Mouse (Mus musculus) heart, adult 8-10 months (tissue): ENCODE results near the gene Gria1. TPM values are rescaled to one million over a fixed set of nuclear protein-coding genes. Genes with fewer than 3 reads are reported as not detected.

ENCODE experiments used
- DNase-seq: peaks from one replicate; pipeline ENCODE4 v3.0.0; 2022; ENCODE audit warnings: low spot score
- total RNA-seq, 4 experiments: library from RNA; stranded (reverse); gene quantifications; 2 replicates each; pipeline ENCODE4 v1.2.4; 2022

The Gria1 gene
- total RNA-seq, 4 experiments from 2014 or later, result 0.06 to 0.28 (median 0.22) TPM

- DNase-seq, result no peak
Observed at GRCm38 (mm10) chr11:57162931-57163330, 151.7 kb downstream of the Gria1 start.

DNA sequence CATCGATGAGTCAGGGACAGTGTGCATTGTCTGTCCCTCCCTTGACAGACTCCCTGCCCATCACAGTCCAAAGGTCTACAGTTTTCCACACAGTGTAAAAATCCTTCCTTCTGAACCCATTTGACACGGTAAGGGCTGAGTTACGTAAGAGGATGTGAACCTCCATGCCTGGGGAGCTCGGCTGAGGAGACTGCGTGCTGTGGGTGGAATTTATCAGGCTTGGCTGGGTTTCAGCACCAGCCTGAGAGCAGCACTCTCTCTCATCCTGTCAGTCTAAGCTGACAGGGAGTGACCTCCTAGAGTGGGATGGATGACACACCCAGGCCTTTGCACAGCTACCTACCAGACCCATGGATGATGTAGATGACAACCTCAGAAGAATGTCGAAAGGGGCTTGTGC, 158.9 kb downstream of the Gria1 start:
- DNase-seq, result no peak

- DNase-seq, result no peak
Observed at GRCm38 (mm10) chr11:57174165-57174564, 163.0 kb downstream of the Gria1 start.

DNA sequence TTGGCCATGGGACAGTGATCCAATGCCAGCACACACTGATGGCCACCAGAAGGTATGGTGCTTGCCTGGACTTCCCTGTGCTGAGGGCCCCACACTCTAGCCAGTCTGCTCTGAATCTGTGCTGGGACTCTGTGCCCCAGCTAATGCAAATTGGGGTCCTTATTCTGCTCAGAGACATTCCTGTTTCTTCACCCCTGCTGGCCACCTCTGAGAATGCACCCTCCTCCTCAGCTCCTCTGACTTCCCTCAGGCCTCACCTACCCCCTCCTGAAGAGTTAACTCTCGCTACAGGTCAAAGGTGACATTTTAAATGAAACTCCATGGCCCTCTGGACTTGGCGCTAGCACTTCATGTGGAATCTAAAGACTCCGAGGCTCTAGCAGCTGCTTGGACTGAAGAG, 165.4 kb downstream of the Gria1 start:
- no peak for DNase-seq

DNA sequence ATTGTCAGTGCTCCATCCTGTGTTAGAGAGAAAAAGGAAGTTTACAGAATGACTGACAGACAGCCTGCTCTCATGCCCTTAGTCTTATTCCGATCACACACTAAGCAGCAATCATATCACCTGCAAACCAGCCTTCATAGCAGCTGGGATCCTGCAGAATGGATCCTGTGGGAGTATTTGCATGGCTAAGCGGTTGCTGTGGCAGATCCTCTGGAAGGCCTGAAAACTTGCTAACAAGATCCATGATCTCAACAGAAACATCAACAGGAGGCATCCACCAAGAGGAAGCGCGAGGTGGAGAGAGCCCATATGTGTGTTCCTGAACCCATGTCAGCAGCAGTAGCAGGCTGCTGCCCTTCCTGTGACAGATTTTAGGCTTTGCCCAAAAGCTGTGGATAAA, 173.0 kb downstream of the Gria1 start:
- DNase-seq, result no peak

GRCm38 (mm10) chr11:57185110-57185509, 173.9 kb downstream of the Gria1 start:
- no peak for DNase-seq

GRCm38 (mm10) chr11:57189391-57189790, 178.2 kb downstream of the Gria1 start:
- DNase-seq, result no peak

DNA sequence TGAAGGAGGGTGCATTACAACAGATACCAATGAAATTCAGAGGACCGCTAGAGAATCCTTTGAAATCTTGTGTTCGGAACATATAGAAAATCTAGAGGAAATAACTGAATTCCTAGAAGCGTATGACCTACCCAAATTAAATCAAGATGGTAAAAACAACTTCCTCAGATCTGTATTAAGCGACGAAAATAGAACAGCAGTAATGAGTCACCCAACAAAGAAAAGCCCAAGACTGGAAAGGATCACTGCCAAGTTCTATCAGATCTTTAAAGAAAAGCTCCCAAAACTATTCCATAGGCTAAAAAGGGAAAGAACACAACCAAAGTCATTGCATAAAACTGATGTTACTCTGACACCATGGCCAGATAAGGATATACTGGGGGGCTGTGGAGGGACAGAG, 183.6 kb downstream of the Gria1 start:
- no peak for DNase-seq

GRCm38 (mm10) chr11:57201245-57201976, 190.2 kb downstream of the Gria1 start:
- DNase-seq, result peak; percentile 24

DNA sequence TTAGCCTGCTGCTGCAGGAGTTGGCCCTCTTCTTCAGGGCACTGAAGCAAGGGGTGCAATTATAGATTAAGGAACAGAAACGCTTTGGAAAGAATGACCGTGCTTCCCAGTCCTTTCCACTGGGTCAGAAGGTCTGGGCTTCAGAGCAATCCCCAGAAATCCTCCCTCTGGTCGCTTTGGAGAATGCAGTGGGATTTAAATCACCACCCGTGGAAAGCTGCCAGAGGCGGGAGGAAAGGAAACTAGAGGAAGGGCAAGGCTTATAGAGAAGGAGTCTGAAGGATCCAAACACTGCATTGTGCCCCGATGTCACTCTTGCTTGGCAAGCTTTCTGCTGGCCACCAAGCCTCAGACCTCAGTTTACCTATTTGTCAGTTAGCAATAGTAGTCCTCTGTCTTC, 193.2 kb downstream of the Gria1 start:
- DNase-seq, result no peak

- DNase-seq, result no peak
Observed at GRCm38 (mm10) chr11:57207260-57207659, 196.1 kb downstream of the Gria1 start.

DNA sequence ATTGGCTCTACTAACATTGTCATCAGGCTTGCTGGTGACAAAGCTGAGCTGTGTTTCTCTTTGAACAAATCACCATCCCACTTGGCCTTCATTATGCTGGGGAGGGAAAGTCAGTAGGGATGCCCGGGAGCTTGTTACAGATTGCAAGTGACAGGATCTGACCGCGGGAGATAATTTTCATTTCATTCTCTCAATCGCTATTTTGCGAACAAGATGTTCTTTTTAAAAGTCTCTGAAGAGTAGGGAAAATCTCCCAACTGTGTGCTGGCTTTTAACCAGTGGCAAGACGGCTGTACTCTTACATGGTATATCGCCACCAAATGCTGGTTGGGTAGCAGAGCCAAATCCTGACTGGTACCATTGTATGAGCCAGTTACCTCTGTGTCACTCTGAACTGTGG, 202.9 kb downstream of the Gria1 start:
- DNase-seq, result no peak

- DNase-seq, result no peak
Observed at GRCm38 (mm10) chr11:57214583-57214982, 203.4 kb downstream of the Gria1 start.

GRCm38 (mm10) chr11:57222797-57223569, 211.8 kb downstream of the Gria1 start:
- DNase-seq, result no peak

- no peak for DNase-seq
Observed at GRCm38 (mm10) chr11:57235446-57235845, 224.3 kb downstream of the Gria1 start.

DNA sequence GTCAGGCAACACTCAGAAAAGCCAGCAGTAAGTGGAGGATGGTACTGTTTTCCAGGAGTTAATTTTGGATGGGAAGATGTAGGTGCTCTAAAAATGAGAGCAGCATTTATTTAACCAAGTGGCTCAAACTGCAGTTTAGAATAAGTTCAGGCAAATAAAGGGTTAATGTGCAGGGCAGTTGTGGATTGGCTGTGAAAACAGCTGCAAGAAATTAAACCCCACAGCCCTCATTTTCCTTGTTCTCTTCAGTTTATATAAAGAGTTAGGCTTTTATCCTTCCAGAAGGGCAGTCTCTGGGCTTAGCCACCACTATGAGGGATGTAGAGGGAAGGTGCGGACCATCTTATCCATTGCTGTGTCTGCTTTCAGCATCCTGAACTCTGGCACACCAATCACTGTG, 225.2 kb downstream of the Gria1 start:
- no peak for DNase-seq

- no peak for DNase-seq
Observed at GRCm38 (mm10) chr11:57239758-57240157, 228.6 kb downstream of the Gria1 start.

DNA sequence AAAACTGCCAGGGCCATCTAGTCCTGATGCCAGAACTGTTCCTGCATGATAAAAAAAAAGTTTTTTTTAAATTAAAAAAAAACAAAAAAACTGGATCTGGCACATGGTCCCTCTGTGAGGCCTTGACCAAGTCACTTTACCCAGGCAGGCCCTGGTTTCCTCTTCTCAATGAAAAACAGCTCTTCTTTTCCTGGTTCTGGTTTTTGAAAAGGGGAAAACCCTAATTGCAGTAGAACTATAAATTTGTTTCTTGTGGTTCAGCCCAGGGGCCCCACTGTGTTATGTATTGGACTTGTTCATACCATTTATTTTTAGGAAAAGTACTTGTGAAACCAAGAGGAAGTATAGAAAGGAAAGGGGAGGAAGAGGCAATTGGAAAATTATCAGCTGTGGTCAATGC, 232.6 kb downstream of the Gria1 start:
- no peak for DNase-seq

DNA sequence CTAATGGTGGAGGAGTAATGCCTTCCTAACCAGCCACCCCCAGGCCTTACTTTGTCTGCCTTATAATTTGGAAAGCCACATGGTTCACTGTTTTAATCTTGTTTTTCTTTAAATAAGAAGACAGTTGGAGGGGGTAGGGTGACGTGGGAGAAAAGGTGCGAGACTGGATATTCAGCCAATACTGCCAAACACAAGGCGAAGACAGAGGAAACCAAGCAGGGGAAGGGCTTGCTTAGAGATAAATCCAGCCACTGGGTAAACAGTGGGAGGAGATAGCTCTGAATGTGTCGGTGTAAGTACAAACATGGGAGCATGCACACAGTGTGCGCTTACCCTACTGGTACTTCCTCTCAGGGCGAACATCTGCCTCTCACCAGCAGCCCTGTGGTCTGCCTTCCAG, 233.4 kb downstream of the Gria1 start:
- no peak for DNase-seq

DNA sequence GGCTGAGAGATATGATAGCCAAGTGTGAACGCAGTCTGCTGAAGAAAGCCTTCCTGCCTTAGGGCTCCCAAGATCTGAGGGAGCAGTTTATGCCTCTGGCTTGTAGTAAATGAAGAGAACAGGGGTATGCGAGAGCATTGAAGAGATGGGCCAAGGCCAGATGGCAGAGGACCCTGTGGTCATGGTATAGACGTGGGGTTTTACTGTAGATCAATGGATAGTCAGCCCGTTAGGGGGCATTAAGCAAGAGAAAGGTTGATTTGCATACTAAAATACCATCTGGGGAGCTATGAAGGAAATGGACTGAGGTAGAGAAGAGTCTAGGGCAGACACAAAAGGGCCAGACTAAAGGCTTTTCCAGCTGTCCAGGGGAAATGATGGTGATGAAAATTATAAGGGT, 237.7 kb downstream of the Gria1 start:
- DNase-seq, result no peak

GRCm38 (mm10) chr11:57250129-57250528, 238.9 kb downstream of the Gria1 start:
- no peak for DNase-seq

GRCm38 (mm10) chr11:57271687-57272086, 260.5 kb downstream of the Gria1 start:
- no peak for DNase-seq

DNA sequence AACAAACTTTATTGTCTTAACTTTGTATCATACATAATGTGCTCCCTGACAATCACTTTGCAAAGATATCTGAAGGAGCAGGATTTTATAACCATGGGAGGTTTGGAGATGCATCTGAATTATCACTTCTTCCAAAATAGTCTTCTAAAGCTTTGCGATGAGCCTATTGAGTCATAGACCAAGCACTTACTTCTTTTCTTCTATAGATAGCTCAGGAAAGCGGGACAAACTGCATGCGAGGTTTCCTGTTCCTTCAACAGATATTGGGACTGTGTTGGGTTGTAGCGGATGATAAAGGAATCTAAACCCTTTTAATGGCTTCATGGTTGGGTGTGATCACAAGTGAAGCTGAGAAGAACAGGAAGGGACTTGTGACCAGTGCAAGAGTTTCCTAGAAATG, 263.5 kb downstream of the Gria1 start:
- DNase-seq, result no peak
